Mouse (Mus musculus) retina, embryonic 14.5 days (tissue): ENCODE results near the gene Krt9.
"Not testable (repeated sequence)": the region's sequence is repeated elsewhere in the genome, so short reads cannot be mapped to it uniquely, and the experiment has no call there.

ENCODE experiments used
- DNase-seq: peaks from one replicate; pipeline ENCODE4 v3.0.0-alpha.2; 2015; ENCODE audit warnings: low spot score

Krt9 gene

DNA sequence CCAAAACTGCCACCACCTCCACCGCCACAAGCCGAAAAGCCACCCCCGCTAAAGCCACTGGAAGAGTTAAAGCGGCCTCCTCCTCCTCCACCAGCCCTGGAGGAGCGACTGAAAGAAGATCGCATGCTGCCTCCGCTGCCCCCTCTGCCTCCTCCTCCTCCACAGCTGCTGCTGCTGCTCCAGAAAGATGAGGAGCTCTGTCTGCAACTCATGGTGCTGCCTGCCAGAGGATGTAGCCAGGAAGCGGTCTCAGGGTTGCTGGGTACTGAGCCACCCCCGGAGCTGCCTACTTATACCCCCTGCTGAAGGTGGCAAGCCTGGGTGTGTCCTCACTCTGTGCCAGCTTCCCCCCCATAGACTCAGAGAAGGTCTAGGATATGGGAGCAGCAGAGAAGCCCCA is at the start of gene Krt9:
TSS of gene Krt9 (minus strand) at position 255 of the 400 bp plus-strand sequence.
- DNase-seq = no peak

- DNase-seq = not testable (repeated sequence)
Measured at GRCm38 (mm10) chr11:100240272-100240671, 47.2 kb upstream of the Krt9 start.

- no peak for DNase-seq
Measured at GRCm38 (mm10) chr11:100221741-100222140, 28.7 kb upstream of the Krt9 start.

DNA sequence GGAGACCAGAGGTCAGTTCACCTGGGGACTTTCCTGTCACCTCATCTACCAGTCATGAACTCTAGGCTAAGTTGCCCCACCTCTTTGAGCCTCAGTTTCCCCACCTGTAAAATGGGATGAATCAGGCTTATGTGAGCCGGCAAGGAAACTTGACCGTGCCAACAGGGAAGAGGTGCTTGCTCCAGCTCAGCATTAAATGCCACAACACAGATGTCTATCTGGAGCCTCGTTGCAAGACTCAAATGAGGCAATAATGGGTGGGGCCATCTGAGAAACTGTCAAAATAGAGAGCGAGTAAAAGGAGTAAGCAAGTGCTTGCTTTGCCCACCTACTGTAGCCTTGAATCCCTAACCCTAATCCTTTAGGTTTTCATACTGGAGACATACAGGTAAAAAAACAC is 26.3 kb upstream of the Krt9 start:
- no peak for DNase-seq

DNA sequence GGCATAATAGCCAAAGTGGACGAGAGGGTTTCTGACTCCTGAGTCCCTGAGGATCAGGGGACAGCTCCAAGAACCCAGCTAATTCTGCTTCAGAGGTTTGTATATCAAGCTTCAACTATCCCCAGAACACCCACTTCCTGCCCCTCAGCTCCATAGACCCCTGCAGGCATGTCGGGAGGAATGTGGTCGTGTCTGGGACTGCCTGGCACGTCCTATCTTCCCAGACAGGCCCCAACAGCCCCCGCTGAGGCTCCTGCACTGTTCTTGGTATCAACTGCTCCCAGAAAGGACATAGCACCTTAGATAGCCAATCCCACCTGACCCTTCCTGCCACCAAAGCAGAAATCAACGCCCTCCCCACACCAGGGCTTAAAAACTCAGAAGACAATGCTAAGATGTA is 15.5 kb upstream of the Krt9 start:
- no peak for DNase-seq

DNA sequence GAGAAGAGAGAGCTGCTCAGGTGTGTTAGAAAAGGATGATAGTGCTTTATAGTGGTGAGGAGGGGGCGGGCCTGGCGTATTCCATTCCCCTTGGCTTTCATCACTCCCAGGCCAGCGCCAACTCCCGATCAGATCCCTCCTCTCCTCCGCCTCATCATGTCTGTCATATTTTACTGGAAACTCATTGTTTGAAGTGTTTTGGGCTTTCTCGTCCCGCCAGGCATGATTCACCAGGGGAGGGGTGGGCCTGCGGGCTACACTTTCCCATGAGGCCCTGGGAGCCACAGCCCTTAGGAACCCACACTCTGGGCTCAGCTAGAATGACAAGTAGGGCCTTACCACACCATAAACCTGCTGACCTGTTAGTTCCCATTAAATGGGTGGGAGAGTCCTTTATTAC is 14.5 kb upstream of the Krt9 start, which contains the start of gene Krt14:
TSS of gene Krt14 (minus strand) at position 51 of the 400 bp plus-strand sequence.
- DNase-seq = no peak

- DNase-seq = peak; percentile 66
Measured at GRCm38 (mm10) chr11:100203448-100203847, 10.4 kb upstream of the Krt9 start.

GRCm38 (mm10) chr11:100202906-100203305 is 9.9 kb upstream of the Krt9 start:
- no peak for DNase-seq

DNA sequence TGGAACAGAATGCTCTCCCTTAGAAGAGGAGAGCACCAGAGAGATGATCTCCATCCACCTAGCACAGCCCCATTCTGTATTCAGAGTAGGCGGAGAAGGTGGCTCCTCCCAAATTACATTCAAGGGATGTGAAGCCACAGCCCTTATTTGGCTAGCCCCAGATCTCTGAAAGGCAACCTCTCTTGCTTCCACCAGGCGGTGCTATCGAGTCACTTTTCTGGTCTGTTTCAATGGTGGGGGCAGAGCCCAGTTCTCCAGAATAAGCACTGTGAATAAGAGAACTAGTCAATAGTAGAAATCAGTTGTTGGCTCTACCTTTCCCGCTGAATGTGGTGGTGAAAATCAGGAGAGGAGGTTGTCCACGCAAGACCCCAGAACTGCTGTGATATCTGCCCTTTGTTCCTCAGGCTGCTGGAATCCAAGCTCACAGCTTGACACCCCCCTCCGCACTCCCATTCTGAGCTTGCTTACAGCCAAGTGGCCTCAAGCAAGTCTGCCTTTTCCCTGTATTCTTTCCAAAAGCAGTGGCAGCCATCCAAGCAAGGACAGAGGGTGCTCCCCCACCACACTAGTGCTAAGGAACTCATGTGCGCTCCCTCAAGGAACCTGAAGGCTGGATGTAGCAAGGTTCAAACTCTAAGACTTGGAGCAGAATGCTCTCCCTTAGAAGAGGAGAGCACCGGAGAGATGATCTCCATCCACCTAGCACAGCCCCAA is 7.2 kb upstream of the Krt9 start:
- peak; percentile 31 for DNase-seq

DNA sequence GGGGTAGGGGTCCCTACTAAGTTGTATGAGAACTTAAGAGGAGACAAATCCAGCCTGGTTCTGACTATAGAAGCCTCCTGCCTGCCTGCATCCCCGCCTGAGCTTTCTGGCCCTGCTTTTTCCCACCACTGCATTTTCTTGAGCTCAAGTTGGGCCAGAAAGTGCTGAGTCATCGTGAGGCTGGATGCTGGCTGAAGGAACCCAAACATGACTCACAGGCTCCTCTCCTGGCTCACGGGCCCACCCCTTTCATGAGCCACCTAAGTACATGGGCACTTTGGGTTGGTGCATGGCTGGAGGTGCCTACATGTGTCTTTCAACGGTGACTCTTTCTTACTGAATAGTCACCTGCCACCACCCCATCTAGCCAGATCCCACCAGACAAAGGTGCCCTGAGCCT is 5.6 kb upstream of the Krt9 start:
- no peak for DNase-seq

DNA sequence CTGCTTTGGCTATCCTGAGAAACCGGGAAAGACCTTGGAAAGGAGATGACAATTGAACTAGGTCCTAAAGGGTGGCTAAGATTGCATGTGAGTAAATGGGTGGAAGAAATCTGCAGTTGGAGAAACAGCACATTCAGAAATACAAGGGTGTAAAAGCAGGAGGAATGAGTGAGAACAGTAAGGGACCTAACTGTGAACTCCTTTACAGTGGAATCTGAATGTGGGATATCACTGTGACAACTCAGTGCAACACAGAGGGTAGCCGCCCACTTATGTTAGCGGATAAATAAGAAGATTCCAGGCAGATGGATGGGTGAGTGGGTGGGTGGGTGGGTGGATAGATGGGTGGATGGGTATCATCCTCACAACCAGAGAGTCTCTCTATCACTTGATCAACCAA is 1.2 kb downstream of the Krt9 start:
- DNase-seq = no peak

DNA sequence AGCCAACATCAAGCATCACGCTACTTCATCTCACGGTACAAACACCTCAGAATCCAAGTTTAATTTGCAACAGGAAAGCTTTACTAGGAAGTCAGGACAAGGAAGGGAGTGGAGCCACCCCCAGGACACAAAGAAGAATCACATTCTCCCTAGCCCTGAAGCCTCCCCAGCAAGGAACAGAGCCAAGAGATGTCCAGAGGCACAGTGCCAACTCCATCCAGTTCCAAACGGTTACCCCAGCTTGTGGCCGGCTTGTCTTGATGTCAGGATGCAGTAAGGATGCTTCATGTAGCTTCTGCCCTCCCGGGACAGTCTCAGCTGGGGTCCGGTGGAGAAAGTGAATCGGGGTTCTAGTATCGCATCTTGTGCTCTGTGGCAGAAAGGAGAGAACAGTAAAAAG is 6.3 kb downstream of the Krt9 start:
- no peak for DNase-seq

DNA sequence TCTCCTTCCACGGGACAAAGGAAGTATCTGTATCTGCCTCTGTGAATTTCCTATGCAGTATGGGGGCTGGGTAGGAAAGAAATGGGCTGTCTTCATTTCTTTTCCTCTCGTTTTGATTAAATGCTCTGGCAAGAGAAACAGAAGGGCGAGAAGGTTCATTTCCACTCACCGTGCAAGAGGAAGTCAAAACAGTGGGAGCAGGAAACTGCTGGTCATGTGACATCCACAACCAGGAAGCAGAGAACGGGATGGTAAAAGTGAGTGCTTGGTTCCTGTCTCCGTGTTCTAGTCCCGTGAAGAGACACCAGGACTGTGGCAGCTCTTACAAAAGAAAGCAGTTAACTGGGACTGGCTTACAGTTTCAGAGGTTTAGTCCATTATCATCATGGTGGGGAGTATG is 11.3 kb downstream of the Krt9 start:
- DNase-seq = no peak

GRCm38 (mm10) chr11:100179260-100179659 is 13.8 kb downstream of the Krt9 start:
- DNase-seq = no peak

DNA sequence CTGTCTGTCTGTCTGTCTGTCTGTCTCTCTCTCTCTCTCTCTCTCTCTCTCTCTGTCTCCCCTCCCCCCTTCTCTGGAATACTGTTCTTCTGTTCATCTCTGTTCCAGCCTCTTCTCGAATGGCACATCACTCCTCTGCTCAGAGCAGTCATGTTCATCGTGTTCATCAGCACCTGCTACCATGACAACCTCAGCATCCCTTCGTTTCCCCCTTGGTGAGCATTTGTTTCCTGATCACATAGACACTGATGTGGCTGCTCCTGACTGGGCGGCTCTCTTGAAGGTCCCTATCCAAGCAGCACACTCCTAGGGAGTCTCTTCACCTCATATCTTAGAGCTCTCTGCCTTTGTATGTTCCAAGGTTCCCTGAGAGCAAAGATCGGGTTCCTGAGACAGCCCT is 14.7 kb downstream of the Krt9 start:
- no peak for DNase-seq

GRCm38 (mm10) chr11:100176791-100177190 is 16.3 kb downstream of the Krt9 start:
- no peak for DNase-seq

- DNase-seq = peak; percentile 86
Measured at GRCm38 (mm10) chr11:100168765-100169762, 24.0 kb downstream of the Krt9 start.

- DNase-seq = no peak
Measured at GRCm38 (mm10) chr11:100168071-100168470, 25.0 kb downstream of the Krt9 start.

GRCm38 (mm10) chr11:100164392-100164791 is 28.7 kb downstream of the Krt9 start:
- no peak for DNase-seq

DNA sequence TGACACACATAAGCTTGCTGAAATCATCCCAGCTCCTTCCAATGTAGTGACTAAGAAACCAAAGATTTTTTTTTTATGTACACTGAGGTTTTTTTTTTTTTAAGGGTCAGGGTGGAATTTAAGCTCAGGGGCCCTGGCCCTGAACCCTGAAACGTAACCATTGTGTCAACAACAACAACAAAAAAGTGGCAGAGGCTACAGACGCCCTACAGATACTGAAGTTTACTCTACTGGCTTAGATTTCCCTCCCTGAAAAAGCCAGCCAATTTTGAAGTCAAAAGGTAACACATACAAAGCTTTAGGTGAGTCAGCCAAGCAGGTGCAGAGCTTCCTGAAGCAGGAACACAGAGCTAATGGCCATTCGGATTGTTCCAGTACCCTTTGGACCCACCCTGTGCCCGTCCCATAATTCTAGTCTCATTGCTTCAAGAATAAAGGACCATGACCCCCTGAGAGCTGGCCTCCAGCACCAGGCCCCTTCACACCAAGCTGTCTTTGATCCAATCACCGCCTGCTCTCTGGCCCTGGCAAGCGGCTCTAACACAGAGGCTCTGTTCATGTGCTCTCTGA is 35.1 kb downstream of the Krt9 start:
- no peak for DNase-seq

DNA sequence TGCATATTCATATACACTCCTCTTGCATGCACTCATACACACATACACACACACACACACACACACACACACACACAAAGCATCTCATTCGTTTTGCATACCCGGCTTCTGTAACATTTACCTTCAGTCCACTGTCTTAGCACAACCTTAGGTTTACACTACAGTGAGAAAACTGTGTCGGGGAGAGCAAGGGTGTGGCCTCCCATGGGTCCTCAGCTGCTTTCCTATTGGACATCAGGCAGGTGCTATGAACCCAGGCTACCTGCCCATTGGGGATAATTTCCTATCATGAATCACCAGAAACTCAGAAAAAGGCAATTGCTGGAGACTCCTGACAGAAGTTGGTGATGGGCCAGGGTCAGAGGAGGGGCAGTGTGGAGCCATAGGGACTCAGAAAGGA is 35.7 kb downstream of the Krt9 start:
- no peak for DNase-seq

DNA sequence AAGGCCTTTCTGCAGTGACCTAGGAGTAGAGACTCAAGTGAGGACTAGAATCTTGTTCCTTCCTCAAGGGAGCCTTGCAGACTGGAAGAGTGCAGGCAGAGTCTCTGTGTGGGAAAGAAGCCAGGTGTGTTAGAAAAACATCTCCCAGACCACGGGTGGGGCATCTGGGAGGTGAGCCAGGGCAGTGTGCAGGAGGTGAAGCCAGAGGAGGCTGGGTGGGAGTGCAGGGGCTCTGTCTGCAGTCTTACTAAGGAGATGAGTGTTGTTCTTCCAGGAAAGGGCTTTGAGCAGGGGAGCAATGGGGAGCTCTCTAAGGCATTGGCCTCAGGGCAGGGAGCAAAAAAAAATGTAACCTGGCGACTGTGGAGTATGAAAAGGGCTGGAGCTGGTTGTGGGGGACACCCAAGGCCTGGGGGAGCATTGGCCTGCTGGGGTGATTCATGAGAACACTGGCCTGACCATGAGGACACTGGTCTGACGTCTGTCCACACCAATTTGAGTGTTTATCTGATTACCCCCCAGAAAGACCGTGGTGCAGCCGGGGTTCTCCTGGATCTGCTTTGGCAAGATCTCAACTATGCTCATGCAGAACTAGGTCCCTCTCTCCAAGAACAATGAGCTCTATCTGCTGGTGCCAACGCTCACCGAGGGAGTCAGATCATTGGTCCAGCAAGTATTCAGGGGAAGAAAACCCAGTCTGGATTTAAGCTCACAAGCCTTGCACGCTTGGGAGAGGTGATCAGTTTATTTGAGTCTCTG is 37.4 kb downstream of the Krt9 start:
- no peak for DNase-seq
